Mouse (Mus musculus): ENCODE measurements at regions not wholly inside any gene's neighbourhood (a gene's known extent, or its start where the extent isn't known, plus 50 kb on each side); places are given as distances from the start of the nearest gene placed in this dataset.

- WGBS (ENCODE audit: insufficient replicate concordance) = 42% methylated on average over 9 of the region's 9 CpGs
Observed at GRCm38 (mm10) chr10:68673102-68673872, 50.2 kb upstream of the Tmem26 start.

More at GRCm38 (mm10) chr10:68673102-68673872, 50.2 kb upstream of the Tmem26 start:
- Histone ChIP-seq H3K4me1 (ENCODE audit: insufficient read depth) (no peaks in the 10 kb centered on the region), H3K36me3 (replicated peaks; ENCODE audit: insufficient read depth, low read length) (no peaks in the 10 kb centered on the region), H3K4me2 (ENCODE audit: low read depth, low read length) (no peak overlapping the region), H3K9ac (replicated peaks) (no peak overlapping the region), H3K4me3 (ENCODE audit: low read depth, low read length) (no peak overlapping the region), H3K27me3 (ENCODE audit: insufficient read depth, low read length) (no peaks in the 10 kb centered on the region), H3K27ac (ENCODE audit: low read depth) (no peak overlapping the region), H3K9me3 (ENCODE audit: low read length) (no peaks in the 10 kb centered on the region)
- DNase-seq (no peak), ATAC-seq (no peak)
- no peak for TF ChIP-seq CTCF (IDR thresholded peaks at IDR 0.05; ENCODE audit: low read depth)
- no peak for TF ChIP-seq EP300 (IDR thresholded peaks at IDR 0.05; ENCODE audit: low read depth)
